Mouse (Mus musculus) kidney, postnatal 0 days (tissue): ENCODE data around the gene Tnfsf15. TPM values are rescaled to one million over a fixed set of nuclear protein-coding genes. Genes with fewer than 3 reads are reported as not detected.

ENCODE experiments used
- ATAC-seq: fragments of 200-750 bp; cut with Nextera tagmentation; replicated peaks from 2 replicates; pipeline ENCODE4 v1.8.0; 2017; ENCODE audit warnings: low read depth, moderate number of reproducible peaks, moderate TSS enrichment, moderate library complexity; ENCODE audit not compliant: low FRiP score
- DNase-seq: peaks from one replicate; pipeline ENCODE4 v3.0.0-alpha.2; 2016; ENCODE audit warnings: low spot score
- H3K27ac ChIP-seq: fragments of 300-500 bp; sonication (generic); 2 replicates; pipeline ENCODE4 v1.5.1; 2014; ENCODE audit warnings: mild to moderate bottlenecking
- H3K27me3 ChIP-seq: fragments of 300-500 bp; sonication (generic); 2 replicates; pipeline ENCODE4 v1.6.1; 2014; ENCODE audit warnings: low read length, mixed read lengths; ENCODE audit not compliant: insufficient read depth
- H3K36me3 ChIP-seq: fragments of 300-500 bp; sonication (generic); 2 replicates; pipeline ENCODE4 v1.6.1; 2014; ENCODE audit warnings: low read length, mixed read lengths; ENCODE audit not compliant: insufficient read depth
- H3K4me1 ChIP-seq: fragments of 300-500 bp; sonication (generic); replicated peaks from 2 replicates; pipeline ENCODE4 v1.6.1; 2014; ENCODE audit warnings: antibody characterized with exemption, low read length, mixed read lengths; ENCODE audit not compliant: insufficient read depth
- H3K4me2 ChIP-seq: fragments of 300-500 bp; sonication (generic); 2 replicates; pipeline ENCODE4 v1.6.1; 2014; ENCODE audit warnings: mild to moderate bottlenecking, low read length, moderate library complexity, mixed read lengths
- H3K4me3 ChIP-seq: fragments of 300-500 bp; sonication (generic); replicated peaks from 2 replicates; pipeline ENCODE4 v1.5.1; 2014; ENCODE audit warnings: low read depth, low read length
- H3K9ac ChIP-seq: fragments of 300-500 bp; sonication (generic); 2 replicates; pipeline ENCODE4 v1.6.1; 2014; ENCODE audit warnings: low read depth, low read length
- H3K9me3 ChIP-seq: fragments of 300-500 bp; sonication (generic); replicated peaks from 2 replicates; pipeline ENCODE4 v1.6.1; 2016; ENCODE audit warnings: low read length, inconsistent platforms, mixed read lengths
- CTCF ChIP-seq: IDR thresholded peaks from 2 replicates; pipeline ENCODE4 v1.5.1; 2016; ENCODE audit warnings: antibody characterized with exemption, low read depth, mild to moderate bottlenecking, moderate library complexity
- WGBS: fragments of 180-500 bp; shearing (Covaris S2); extraction: QIAGEN DNeasy Blood & Tissue Kit; methylation state at CpG from one replicate; pipeline ENCODE4 v1.1.7; 2014; 5-methylcytosine and 5-hydroxymethylcytosine counted together
- polyA plus RNA-seq: library from polyadenylated mRNA; unstranded; fragments of >200 nt; fragmentation: Nextera tagmentation; extraction: Ambion mirVana; gene quantifications from 2 replicates; pipeline ENCODE4 v1.2.1, GENCODE M21; 2015

Tnfsf15 gene
- polyA plus RNA-seq = 0.55 and 0.77 TPM in 2 replicates

- TF ChIP-seq CTCF = no peak
- WGBS = 16% methylated on average over 8 of the region's 8 CpGs
- Histone ChIP-seq H3K27me3 (no peaks in the 10 kb centered on the region), H3K4me2 (peak within 1 kb of the TSS; percentile 39), H3K4me1 (peaks cover 16% of the 10 kb centered on the region; the same call in 1 of the 2 replicates), H3K27ac (peak within 1 kb of the TSS; percentile 63), H3K9ac (no peak within 1 kb of the TSS), H3K4me3 (no peak within 1 kb of the TSS), H3K9me3 (no peaks in the 10 kb centered on the region), H3K36me3 (no peaks in the 10 kb centered on the region)
- ATAC-seq (peak; percentile 18; the same call in 1 of the 2 replicates), DNase-seq (peak; percentile 46)
Observed at GRCm38 (mm10) chr4:63744693-63745171, at the start of gene Tnfsf15. TSS of gene Tnfsf15 (minus strand) at chr4:63745113.

DNA sequence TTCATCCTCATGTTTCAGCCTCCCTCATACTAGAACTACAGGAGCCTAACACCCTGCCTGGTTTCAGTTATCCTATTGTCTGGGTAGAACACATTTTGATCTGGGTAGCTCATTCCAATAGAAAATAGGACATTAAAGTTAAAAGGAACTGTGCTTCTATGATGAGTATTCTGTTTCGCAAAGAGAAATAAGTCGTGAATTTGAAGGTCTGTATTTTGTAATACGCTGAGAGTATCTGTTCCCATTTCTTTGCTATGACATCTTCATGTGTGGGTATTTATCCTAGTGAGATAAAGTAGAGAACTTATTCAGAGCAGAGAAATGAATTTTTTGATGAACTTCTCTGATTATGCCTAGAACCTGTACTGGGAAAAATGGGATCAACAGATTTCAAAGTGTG, 47.4 kb upstream of the Tnfsf15 start:
- DNase-seq = no peak
- no peaks in the 10 kb centered on the region for H3K9me3 ChIP-seq
- 93% methylated on average over 3 of the region's 3 CpGs for WGBS
- H3K4me1 ChIP-seq = no peaks in the 10 kb centered on the region
- no peak overlapping the region for H3K4me3 ChIP-seq
- H3K36me3 ChIP-seq = no peaks in the 10 kb centered on the region
- H3K27me3 ChIP-seq = no peaks in the 10 kb centered on the region
- H3K9ac ChIP-seq = no peak overlapping the region
- H3K4me2 ChIP-seq = no peak overlapping the region
- TF ChIP-seq CTCF = no peak
- no peak for ATAC-seq
- H3K27ac ChIP-seq = no peak overlapping the region

GRCm38 (mm10) chr4:63785466-63785865, 40.6 kb upstream of the Tnfsf15 start:
- ATAC-seq = no peak
- TF ChIP-seq CTCF = no peak
- WGBS = 45% methylated on average over 2 of the region's 2 CpGs
- DNase-seq = peak; percentile 19
- Histone ChIP-seq H3K27ac (no peak overlapping the region), H3K4me1 (no peaks in the 10 kb centered on the region), H3K9me3 (no peaks in the 10 kb centered on the region), H3K4me2 (no peak overlapping the region), H3K27me3 (no peaks in the 10 kb centered on the region), H3K9ac (no peak overlapping the region), H3K36me3 (no peaks in the 10 kb centered on the region), H3K4me3 (no peak overlapping the region)

GRCm38 (mm10) chr4:63783826-63784225, 38.9 kb upstream of the Tnfsf15 start:
- ATAC-seq = no peak

GRCm38 (mm10) chr4:63782970-63783613, 38.2 kb upstream of the Tnfsf15 start:
- no peaks in the 10 kb centered on the region for H3K9me3 ChIP-seq
- H3K9ac ChIP-seq = no peak overlapping the region
- H3K4me1 ChIP-seq = no peaks in the 10 kb centered on the region
- no peak overlapping the region for H3K4me2 ChIP-seq
- peak; percentile 54 for DNase-seq
- H3K27me3 ChIP-seq = no peaks in the 10 kb centered on the region
- H3K4me3 ChIP-seq = no peak overlapping the region
- 66% methylated on average over 7 of the region's 7 CpGs for WGBS
- no peak for ATAC-seq
- peak; percentile 58 for TF ChIP-seq CTCF
- H3K27ac ChIP-seq = no peak overlapping the region
- no peaks in the 10 kb centered on the region for H3K36me3 ChIP-seq

More at GRCm38 (mm10) chr4:63783826-63784225, 38.9 kb upstream of the Tnfsf15 start:
- Histone ChIP-seq H3K4me1 (no peaks in the 10 kb centered on the region), H3K4me3 (no peak overlapping the region), H3K36me3 (no peaks in the 10 kb centered on the region), H3K27ac (no peak overlapping the region), H3K9ac (no peak overlapping the region), H3K9me3 (no peaks in the 10 kb centered on the region), H3K27me3 (no peaks in the 10 kb centered on the region), H3K4me2 (no peak overlapping the region)
- no peak for TF ChIP-seq CTCF
- peak; percentile 52 for DNase-seq
- WGBS = 32% methylated on average over 5 of the region's 5 CpGs

GRCm38 (mm10) chr4:63777223-63777622, 32.3 kb upstream of the Tnfsf15 start:
- H3K27ac ChIP-seq = no peak overlapping the region
- no peak for DNase-seq
- H3K9ac ChIP-seq = no peak overlapping the region
- TF ChIP-seq CTCF = no peak
- 78% methylated on average over 8 of the region's 8 CpGs for WGBS
- no peaks in the 10 kb centered on the region for H3K9me3 ChIP-seq
- H3K36me3 ChIP-seq = no peaks in the 10 kb centered on the region
- H3K27me3 ChIP-seq = no peaks in the 10 kb centered on the region
- H3K4me2 ChIP-seq = no peak overlapping the region
- H3K4me1 ChIP-seq = no peaks in the 10 kb centered on the region
- H3K4me3 ChIP-seq = no peak overlapping the region
- no peak for ATAC-seq
